Mouse (Mus musculus) adrenal gland, adult 8-10 months (tissue): ENCODE data around the gene Ncapg2. TPM values are rescaled to one million over a fixed set of nuclear protein-coding genes. Genes with fewer than 3 reads are reported as not detected.
A peak's percentile ranks its signal among the peaks of the same experiment; 100 is the strongest.

Experiments used
- DNase-seq: peaks from one replicate; pipeline ENCODE4 v3.0.0; 2022
- total RNA-seq, 4 experiments: library from RNA; stranded (reverse); gene quantifications; 2 replicates each; pipeline ENCODE4 v1.2.4; 2022

Ncapg2 gene
- 1 to 10 TPM; 3.3 to 6.5 (median 4.7) TPM for total RNA-seq

DNA sequence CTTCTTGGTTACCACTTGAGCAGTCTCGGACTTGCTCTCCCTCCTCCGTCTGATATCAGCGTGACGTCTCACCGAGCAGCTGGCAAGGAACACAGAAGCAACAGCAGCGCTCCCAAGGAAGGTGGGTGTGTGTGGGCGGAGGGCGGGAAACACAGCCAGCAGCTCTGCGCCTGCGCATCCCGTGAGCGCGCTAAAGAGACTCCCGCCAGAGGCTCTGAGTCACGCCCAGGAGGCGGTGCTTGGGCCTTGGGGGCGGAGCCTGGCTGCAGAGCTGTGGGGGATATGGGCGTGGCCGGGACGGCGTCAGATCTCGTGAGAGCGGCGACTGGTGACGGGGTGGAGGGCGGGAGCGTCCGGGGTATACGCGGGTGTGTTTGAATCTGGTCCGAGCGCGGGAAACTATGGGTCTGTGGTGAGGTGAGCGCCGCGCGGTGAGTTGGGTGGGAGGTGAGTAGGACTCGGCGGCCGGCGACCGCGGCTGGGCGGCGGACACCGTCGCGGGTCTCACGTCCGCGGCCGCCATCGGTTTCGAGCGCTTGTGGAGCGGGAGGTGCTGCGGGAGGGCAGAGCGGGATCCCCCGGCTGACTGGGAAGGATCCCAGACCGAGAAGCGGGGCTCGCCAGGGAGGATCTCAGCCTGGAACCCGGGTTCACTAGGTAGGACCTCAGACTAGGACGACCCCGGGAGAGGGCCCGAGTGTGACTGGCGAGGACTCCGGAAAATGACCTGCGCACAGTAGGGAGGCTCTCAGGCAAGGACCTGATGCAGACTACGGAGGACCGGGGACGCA lies at the start of gene Ncapg2:
Gene Ncapg2 (plus strand): TSS at position 358 of the 791 bp plus-strand sequence.
- DNase-seq: peak; percentile 95

DNA sequence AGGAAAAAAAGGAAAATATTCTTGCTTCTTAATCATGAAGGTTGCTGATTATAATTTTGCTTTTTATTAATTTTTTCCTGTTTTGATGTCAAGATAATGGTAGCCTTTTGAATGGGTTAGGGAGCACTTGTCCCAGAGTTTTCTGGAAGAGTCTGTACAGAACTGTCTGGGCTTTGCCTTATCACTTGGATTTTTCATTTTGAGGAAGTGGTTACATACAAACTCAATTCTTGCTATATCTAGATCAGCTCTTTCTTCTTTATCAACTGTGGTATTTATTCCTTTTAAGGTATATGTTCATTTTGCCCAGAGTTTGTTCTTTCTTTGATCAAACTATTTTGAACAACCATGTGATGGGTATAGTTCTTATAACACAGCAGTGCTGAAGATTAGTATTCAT lies 43.1 kb upstream of the Ncapg2 start:
- no peak for DNase-seq

DNA sequence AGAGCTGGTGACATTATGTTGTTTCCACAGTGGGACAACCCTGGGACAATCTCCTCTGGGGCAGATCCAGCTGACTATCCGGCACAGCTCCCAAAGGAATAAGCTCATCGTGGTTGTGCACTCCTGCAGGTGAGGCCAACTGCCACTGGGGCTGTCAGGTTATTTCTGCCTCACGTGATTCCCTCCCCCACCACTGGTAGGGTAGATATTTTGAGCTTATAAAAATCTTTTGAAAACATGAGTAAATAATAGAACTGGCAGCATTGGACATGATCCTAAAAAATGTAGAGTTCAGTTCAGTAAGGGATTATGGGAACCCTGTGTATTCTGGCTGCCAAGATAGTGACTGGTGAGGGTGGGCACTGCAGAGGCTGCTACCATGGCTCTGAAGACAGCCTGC lies 38.3 kb upstream of the Ncapg2 start:
- no peak for DNase-seq

DNA sequence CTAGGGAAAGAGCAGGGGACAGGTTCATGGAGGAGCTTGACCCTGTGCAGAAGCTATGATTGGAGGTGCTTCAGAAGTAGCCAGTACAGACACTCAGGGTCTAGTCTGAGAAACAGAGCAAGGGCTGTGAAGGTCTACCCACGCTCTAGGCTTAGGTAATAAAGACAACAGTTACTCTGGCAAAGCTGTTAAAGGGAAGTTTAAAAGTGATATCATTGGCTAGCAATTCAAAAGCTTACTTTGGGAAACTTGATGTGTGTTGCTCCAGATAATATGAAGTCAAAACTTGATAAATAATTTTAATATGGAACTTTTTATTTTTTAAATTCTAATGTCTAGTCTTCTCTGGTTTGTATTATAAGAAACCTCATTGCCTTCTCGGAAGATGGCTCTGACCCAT lies 37.9 kb upstream of the Ncapg2 start:
- no peak for DNase-seq

DNA sequence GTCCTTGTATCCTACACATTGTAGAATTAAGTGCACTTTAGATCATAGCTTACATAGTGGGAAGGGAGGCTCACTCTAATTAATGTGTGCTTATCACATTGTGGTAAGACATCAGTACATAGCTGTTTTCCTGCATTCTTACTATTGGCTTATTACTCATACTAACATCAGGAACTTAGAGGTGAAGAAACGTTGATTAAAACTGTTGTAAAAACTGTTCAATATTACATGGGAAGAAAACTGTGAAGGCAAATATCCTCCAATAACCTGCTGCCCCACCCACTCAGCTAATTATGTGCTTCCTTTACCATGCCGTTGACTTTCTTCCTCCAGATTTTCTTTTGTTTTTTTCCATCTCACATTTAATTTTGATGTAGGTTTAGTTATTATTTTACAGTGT lies 36.3 kb upstream of the Ncapg2 start:
- no peak for DNase-seq

DNA sequence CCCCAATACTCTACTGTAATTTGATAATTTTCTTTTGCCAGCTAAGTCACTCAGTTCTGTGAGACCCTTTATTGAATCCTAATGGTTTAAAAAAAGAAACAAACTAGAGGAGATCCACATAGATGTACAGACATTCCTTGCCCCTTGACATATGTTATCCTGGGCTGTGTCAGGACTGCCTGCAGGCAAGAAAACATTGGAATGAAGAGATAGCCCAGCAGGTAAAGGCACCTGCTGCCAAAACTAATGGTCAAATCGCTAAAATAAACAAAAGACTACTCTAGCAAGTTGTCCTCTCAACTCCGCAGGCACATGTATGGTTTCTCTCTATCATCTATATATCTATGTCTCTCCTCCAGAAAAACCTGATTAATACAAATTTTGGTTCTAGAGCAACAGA lies 22.1 kb upstream of the Ncapg2 start:
- DNase-seq: no peak

DNA sequence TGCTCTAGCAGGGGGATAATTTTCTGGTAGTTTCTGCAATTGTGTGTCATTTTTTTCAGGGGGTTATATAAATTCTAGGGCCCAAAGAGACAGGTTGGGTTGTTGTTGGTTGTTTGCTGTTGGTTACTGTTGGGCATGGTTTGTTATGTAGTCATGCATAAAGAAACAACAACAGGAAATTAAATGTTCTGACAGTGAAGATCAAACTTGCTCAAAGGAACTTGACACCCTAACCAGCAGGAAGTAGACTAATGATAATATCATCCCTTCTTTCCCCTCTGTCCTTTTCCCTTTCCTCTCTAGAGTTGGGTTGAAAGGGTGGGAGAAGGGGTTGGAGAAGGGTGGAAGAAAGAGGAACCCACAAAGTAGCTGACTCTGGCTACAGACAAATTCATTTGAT lies 21.2 kb upstream of the Ncapg2 start:
- DNase-seq: no peak

DNA sequence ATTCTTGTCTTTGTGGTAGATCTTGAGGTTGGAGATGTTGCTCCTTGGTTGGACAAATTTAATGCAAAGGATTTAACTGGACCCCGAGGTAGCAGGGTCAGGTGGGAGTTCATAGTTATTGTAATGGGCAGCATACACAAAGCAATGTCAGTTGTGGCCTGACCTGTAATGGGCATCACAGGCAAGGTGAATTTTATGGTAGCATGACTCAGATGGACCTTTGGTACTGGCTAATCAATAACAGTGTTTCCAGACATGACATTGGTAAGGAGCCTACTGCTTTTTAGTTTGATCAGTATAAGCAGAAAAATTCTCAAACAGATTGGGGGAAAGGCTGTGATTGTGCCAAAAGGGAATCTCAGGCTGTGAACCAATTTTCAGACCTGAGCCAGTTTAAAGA lies 18.4 kb upstream of the Ncapg2 start:
- DNase-seq: no peak

DNA sequence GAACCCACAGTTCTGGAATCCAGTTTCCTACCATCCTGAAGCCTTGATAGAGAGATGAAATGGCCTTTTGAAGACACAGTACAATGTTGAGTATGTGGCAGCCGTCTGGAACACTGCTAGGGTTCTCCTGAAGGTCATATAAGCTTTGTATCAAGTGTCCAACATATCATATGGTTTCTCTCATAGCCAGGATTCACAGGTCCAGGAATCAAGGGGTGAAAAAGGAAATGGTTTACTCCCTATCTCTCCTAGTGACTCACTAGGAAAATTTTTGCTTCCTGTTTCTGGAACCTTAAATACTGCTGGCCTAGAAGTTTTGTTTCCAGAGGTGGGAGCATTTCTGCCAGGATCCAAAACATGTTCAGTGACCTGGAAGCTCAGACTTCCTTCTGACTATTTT lies 15.3 kb upstream of the Ncapg2 start:
- DNase-seq: no peak

DNA sequence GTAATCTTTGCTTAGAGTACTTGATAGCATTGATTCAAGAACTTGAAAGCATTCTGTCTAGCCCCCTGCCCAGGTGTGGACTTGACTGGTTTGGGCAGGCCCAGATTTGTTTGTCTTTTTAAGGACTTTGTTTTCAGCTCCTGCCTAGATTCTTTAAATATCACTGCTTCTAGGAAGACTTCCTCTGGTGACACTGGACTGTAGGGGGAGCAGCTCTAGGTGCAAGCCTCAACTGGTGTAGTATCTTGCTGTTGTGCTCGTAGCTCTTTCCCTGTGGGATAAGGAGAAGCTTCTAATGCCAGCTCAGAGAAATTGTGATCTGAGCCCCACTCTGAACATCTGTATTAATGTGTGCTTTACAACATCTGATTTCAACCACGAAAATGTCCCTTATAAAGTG lies 10.9 kb upstream of the Ncapg2 start:
- DNase-seq: no peak

DNA sequence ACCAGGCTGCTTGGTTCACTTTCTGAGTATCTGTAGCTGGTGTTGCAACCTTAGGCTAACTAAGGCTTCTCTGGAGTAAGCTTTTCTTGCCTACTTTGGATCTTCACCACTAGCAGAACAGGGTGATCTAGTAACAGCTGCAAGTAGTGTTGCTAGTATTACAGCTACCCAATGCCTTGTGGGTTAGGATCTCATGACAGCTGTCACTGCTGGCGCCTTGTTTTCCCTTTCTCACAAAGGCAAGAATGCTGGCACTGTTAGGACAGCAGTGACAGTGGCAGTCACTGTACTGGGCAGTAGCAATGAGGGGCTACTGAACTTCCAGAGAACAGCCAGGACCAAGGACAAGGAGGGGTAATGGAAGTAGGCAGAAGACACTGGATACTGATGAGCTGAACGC lies 9.9 kb upstream of the Ncapg2 start:
- DNase-seq: no peak

DNA sequence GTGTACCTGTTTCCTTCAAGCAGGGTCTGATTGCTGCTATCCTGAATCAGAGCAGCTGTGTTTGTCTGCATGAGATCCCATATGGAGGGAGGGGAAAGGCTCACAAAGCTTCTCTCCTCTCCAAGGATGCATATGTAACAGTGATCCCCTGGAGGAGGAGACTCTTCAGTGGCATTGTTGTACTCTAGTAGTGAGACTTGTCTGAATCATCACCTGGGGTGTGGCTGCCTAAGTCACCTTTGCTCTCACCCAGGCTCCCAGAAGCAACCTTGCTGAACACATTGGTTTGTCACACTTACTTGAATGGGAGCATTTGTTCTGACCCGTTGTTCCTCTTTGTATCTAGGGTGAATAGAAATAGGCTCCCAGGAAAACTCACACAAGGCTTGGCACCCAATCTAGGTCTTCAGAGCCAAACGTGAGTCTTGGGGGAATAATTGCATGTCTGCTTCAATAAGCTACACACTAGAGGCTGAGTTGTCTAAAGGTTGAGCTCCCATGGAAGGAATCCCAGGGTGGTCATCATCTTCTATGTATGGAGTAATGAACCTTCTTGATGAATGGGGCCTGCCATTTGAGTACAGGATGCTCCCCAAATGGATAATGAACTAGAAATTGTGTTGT lies 9.0 kb upstream of the Ncapg2 start:
- no peak for DNase-seq

DNA sequence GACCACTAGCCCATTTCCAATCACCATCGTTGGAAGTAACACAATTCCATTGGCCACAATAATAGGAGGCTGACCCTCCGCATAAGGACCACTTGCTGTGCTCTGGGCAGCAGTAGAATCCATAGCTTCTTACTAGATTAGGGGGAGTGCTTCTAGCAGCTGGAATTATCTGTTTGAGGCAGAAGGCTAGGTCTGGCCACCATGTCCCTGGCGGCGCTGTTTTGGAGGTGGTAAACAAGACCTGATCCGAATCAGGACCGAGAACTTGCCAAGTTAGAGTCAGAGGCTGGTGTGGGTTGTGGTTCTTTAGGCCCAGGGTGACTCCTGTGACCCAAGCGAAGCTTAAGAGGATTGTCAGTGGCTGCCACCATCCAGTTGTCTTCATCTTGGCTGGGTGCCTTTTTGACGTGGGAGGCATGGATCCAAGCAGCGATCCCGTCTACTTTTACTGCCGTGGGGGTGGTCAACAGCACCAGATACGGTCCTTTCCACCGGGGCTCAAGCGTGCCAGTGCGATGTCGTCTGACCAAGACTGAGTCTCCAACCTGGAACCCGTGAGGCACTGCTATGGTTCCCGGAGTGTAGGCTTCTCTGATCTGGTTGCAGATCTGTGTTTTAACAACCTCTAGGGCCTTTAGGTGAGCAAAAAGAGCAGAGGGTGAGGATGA lies 1.1 kb upstream of the Ncapg2 start:
- DNase-seq: no peak

DNA sequence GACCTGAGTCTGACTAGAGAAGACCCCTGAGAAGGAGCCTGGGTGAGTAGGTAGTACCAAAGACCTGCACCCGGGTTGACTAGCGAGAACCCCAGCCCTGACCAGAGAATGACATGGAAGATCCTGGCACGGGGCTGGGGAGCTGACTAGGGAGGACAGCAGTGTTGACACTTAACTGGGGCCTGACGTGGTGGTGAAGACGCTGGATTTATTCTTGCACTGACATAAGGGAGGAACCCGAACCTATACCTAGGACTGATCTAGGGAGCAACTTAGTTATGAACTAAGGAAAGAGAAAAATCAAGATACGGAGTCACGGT lies 594 bp downstream of the Ncapg2 start:
- DNase-seq: peak; percentile 5

DNA sequence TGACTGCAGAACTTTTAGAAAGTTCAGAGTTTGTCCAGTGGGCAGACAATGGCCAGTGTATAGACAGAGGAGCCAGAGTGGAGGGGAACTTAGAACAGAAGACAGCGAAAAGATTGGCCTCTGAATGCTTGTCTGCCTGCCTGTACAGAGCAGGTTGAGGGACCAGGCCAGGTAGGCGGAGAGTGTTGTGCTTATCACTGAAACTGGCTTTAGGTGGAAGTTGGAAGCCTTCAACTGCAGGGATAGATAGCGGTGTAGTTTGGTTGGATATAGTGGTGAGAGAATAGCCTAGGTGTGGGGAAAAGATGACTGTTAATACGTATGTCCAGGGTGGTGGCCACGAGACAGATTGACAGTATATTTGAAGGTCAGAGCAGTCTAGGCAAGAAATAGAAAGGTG lies 2.7 kb downstream of the Ncapg2 start:
- DNase-seq: no peak

DNA sequence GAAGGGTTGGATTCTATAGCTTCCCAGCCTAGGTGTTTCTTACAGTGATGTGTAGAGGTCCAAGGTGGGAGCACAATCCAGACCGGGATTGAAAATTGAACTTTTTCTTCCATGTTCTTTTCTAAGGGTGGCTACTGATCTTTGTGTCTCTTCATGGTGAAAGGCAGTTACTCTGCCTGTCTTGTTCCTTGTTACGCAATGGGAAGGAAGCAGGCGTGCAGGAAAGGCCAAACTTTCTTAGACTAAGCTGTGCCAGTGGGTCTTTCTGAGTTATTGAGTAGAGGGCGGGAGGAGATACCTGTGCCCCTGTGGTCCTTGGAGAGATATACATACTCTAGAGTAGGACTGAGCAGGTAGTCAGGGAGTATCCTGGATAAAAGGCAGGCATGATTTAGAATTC lies 9.7 kb downstream of the Ncapg2 start:
- no peak for DNase-seq

DNA sequence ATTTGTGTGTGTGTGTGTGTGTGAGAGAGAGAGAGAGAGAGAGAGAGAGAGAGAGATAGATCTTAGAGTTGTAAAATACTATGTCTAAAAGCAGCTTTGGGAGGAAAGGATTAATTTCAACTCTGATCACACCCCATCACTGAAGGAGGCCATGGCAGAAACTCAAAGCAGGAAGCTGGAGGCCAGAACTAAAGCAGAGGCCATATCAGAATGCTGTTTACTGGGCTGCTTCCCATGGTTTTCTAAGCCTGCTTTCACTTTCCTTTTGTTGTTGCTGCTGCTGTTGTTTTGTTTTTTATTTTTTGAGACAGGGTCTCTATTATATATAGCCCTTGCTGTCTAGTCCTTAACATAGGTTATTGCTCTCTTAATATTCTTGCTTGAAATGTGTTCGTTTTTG lies 11.3 kb downstream of the Ncapg2 start:
- no peak for DNase-seq

DNA sequence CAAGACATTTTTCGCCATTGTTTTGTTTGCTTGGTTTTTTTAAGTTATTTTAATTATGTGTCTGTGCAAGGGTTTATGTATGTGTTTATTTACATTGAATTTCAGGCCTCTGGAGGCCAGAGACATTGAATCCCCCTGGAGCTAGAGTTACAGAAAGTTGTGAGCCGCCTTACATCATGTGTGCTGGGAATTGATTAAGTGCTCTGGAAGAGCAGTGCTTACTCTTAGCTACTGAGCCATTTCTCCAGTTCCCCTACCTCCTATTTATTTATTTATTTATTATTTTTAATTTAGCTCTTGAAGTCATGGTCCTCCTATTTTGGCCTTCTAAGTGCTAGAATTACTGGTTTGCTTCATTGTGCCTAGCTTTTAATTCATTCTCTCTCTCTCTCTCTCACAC lies 16.5 kb downstream of the Ncapg2 start:
- no peak for DNase-seq

DNA sequence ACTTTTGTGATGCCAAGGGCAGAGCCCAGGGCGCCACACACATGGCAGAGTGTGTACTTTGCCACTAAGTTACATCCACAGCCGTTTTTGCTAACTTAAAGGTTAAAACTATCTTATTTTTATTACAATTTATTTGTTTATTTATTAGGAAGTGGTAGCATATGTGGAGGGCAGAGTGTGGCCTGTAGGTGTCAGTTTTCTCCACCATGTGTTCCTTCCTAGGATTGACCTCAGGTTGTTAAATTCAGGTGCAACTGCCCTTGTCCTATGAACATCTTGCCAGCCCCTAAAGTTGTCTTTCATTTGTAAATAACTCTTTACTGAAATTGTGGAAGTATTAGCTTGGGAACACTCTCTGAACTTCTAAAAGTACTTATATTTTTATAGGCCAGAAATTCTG lies 20.2 kb downstream of the Ncapg2 start:
- no peak for DNase-seq

DNA sequence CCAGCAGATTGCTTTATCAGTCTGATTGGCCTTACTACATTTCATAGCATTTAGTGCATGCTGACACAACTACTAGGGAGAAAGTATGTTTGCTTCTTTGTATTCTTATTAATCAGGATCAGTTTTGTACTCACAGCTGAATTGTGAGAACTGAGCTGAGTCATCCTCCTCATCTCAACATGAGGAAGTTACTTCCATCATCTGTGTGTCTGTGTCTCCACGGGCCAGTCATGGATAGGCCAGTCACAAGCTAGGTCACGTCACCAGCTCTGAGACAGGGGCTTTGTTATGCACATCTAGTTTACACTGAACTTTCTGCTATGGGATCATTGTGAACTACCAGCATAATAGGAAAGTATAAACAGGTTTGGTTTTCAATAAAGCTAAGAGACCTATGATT lies 28.5 kb downstream of the Ncapg2 start:
- DNase-seq: no peak

DNA sequence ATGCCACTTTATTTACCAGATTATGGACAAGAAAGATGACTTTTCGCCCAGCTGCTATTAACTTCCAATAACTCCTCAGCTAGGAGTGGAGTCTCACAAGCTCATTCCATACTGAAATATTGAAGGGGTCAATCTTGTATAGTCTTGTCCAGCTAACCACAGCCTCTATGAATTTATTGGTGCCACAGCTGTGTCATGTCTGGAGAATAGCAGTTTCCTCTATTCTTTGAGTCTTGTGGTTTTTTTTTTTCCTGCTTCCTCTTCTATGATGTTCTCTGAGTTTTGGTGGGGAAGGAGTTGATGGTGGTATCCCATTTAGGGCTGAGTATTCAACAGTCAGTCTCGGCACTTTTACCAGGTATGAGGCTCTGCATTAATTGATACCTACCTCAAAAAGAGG lies 30.0 kb downstream of the Ncapg2 start:
- no peak for DNase-seq

DNA sequence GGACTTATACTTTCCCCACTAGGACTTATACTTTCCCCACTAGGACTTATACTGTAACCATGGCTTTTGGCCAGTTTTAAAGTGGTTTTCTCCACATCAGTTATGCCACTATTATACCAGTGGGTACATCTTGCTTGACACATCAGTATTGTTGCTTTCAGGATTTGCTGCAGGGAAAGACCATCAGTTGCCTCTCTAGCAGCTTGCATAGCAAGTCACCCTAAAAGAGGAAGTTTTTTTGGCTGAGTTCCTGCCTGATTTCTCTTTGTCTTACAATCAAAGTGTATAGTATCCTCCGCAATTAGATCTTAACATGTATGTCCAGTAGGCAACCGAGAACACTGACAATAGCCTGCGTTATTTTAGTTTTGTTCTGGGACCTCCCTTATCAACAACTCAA lies 30.9 kb downstream of the Ncapg2 start:
- DNase-seq: no peak

DNA sequence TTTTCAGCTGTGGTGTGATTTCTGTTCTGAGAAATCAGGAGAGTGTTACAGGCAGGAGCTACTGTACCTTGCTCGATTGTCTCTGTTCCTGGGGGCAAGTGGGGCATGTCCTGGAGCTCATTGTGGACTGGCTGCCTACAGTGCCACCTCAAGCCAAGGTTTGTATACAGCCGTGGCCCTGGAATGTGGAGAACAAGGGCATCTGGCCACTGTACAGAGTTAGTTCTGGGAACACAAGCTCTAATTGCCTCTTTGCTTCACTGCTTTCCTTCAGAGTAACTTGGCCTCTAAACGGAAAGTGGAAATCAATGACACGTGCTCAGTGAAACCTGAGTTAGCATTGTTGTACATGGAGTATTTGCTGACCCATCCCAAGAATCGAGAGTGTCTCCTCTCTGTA lies 33.4 kb downstream of the Ncapg2 start:
- DNase-seq: no peak

DNA sequence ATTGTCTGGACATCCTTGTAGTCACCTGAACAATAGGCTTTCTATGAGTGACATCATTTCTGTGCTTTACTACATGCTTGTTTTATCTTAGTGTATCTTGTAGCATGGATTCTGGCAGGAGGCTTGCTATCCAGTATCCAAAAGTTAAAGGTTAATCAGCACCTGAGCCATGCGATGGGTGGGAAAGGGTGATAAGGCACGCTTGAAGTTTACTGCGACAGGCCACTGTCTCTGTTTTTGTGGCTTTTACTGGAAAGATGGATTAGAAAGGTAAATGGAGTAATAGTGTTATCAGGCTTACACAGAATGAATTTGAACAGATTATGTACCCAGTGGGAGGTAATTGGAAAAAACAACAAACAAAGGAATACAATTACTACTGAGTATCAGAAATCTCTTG lies 37.0 kb downstream of the Ncapg2 start:
- DNase-seq: no peak
